Mouse (Mus musculus) bone marrow macrophage, adult 2 months (primary cell): ENCODE measurements around the gene Ppp1cc. TPM values are rescaled to one million over a fixed set of nuclear protein-coding genes. Genes with fewer than 3 reads are reported as not detected.
A peak's percentile ranks its signal among the peaks of the same experiment; 100 is the strongest.
"Not testable (repeated sequence)": the region's sequence is repeated elsewhere in the genome, so short reads cannot be mapped to it uniquely, and the experiment has no call there.

Experiments
- H3K27ac ChIP-seq: 2 replicates; pipeline ENCODE4 v1.5.1; 2012; ENCODE audit warnings: low read depth, low read length; ENCODE audit not compliant: insufficient read depth
- H3K4me1 ChIP-seq: 2 replicates; pipeline ENCODE4 v1.6.1; 2012; ENCODE audit warnings: low read length; ENCODE audit not compliant: control insufficient read depth, insufficient read depth
- H3K4me3 ChIP-seq: 2 replicates; pipeline ENCODE4 v1.5.1; 2012; ENCODE audit warnings: mild to moderate bottlenecking, low read length, moderate library complexity; ENCODE audit not compliant: insufficient read depth
- CTCF ChIP-seq: IDR thresholded peaks from 2 replicates; pipeline ENCODE4 v1.5.1; 2012; ENCODE audit warnings: low read depth, mild to moderate bottlenecking, low read length, moderate library complexity
- POLR2A ChIP-seq: IDR thresholded peaks from 2 replicates; pipeline ENCODE4 v1.6.1; 2012; ENCODE audit warnings: mild to moderate bottlenecking, low read depth, low read length, borderline replicate concordance
- polyA plus RNA-seq: library from polyadenylated mRNA; stranded (reverse); fragments of >200 nt; gene quantifications from 2 replicates; pipeline ENCODE4 v1.2.4, GENCODE M21; 2012; ENCODE audit not compliant: missing spikeins, insufficient read depth, insufficient read length

The Ppp1cc gene
- polyA plus RNA-seq, 1 experiment = 308 TPM

DNA sequence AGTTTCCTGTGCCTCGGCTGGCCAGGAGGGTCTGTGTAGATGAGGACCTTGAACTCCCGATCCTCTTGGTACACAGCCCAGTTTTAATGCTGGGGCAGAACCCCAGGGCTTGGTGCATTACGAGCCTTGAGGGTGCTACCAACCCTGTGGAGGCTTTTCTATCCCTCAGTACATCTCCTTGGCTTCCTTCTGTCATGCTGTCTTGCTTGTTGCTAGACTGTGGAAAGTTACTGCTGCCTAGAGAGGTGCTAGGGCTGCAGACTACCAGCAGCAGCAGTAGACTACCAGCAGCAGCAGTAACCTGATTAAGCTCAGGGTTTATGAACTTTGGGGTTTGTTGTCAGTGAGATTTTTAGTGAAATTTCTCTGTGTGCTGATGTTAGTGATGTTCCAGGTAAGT, 5.9 kb downstream of the Ppp1cc start:
- TF ChIP-seq POLR2A (no peak), CTCF (no peak)
- H3K4me1 ChIP-seq = peaks cover 36% of the 10 kb centered on the region
- H3K4me3 ChIP-seq = no peak overlapping the region
- H3K27ac ChIP-seq = no peak overlapping the region

DNA sequence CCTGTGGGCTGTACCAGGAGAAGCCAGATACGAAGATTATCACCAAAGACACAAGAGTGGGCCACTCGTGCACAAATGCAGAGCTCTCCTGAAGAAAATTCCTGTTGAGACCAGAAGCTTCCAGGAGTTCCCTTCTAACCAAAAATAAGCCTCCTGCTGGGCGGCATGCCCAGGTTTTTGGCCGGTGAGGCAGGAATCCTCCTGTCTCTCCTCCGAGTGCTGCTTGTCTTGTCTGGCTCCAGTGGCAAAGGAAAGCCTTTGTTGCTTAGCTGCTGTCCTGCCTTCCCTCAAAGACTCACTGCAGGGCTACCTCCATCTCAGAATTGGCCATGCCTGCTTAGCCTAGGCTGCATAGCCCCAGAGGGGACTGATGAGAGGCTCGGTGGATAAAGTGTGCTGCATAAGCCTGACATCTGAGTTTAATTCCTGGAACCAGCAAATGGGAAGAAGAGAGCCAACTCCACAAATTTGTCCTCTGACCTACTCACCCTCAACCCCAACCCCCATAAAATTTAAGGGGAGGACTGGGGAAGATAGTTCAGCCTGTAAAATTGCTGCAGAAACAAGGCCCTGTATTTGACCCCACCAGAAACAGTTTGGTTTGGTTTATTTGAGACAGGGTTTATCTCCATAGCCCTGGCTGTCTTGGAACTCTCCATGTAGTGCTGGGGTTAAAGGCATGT, 7.3 kb downstream of the Ppp1cc start:
- H3K27ac ChIP-seq = no peak overlapping the region
- peaks cover 34% of the 10 kb centered on the region for H3K4me1 ChIP-seq
- no peak overlapping the region for H3K4me3 ChIP-seq

DNA sequence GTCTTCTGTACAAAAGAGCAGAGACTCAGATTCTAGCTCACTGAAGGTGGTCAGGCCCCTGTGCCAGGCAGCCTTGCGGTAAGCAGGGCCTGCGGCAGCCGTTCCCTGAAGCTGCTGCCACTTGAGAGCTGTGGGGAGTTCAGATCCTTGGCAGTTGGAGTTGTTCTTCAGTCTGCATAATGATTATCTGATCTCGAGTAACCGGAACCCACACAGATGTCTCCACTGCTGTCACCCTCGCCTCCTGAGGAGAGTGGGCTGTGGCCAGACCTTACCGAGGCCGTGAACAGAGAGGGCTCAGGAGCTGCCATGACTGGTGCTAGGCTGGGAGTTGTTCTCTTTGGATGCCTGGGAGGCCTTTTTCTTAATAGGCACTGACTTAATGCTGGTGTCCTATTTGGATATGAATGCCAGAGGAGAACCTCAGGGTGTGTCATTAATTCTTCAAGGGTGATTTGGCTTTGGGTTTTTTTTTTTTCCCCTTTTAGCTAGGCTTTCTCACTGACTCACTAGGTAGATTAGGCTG, 8.6 kb downstream of the Ppp1cc start:
- H3K27ac ChIP-seq = no peak overlapping the region
- no peak for TF ChIP-seq POLR2A
- no peak for TF ChIP-seq CTCF
- peaks cover 24% of the 10 kb centered on the region for H3K4me1 ChIP-seq
- H3K4me3 ChIP-seq = no peak overlapping the region

More for the DNA sequence above, 7.3 kb downstream of the Ppp1cc start:
- no peak for TF ChIP-seq POLR2A
- no peak for TF ChIP-seq CTCF

GRCm38 (mm10) chr5:122168344-122169069, 10.4 kb downstream of the Ppp1cc start:
- H3K4me3 ChIP-seq = no peak overlapping the region
- H3K27ac ChIP-seq = no peak overlapping the region
- TF ChIP-seq POLR2A = no peak
- peaks cover 8% of the 10 kb centered on the region for H3K4me1 ChIP-seq

GRCm38 (mm10) chr5:122171058-122171457, 13.0 kb downstream of the Ppp1cc start:
- Histone ChIP-seq H3K4me3 (no peak overlapping the region), H3K4me1 (no peaks in the 10 kb centered on the region), H3K27ac (no peak overlapping the region)
- no peak for TF ChIP-seq CTCF
- no peak for TF ChIP-seq POLR2A

- TF ChIP-seq CTCF (no peak), POLR2A (no peak)
- Histone ChIP-seq H3K27ac (no peak overlapping the region), H3K4me3 (no peak overlapping the region), H3K4me1 (peaks cover 5% of the 10 kb centered on the region)
These were observed 17.3 kb downstream of the Ppp1cc start for GRCm38 (mm10) chr5:122175402-122175801.

DNA sequence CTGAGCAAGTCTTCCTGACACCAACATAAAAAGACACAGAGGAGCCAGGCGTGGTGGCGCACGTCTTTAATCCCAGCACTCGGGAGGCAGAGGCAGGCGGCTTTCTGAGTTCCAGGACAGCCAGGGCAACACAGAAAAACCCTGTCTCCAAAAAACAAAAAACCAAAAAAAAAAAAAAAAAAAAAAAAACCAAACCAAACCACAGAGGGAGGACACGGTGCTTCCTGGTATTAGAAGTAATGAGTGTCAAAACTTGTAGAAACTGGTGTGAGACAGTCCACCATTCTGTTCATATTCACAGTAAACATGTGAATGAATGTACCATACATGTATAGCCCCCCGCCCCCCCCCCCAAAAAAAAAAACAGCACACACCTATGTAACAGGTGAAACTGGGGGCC, 17.9 kb downstream of the Ppp1cc start:
- H3K4me1 ChIP-seq = peaks cover 5% of the 10 kb centered on the region
- no peak overlapping the region for H3K27ac ChIP-seq

GRCm38 (mm10) chr5:122176398-122176797, 18.3 kb downstream of the Ppp1cc start:
- Histone ChIP-seq H3K4me3 (no peak overlapping the region), H3K4me1 (peaks cover 5% of the 10 kb centered on the region), H3K27ac (no peak overlapping the region)
- TF ChIP-seq POLR2A = no peak
- TF ChIP-seq CTCF = peak; percentile 57

More for the DNA sequence above, 17.9 kb downstream of the Ppp1cc start:
- TF ChIP-seq POLR2A (no peak), CTCF (no peak)
- H3K4me3 ChIP-seq = no peak overlapping the region

- Histone ChIP-seq H3K4me3 (no peak overlapping the region), H3K4me1 (peaks cover 5% of the 10 kb centered on the region), H3K27ac (no peak overlapping the region)
- no peak for TF ChIP-seq POLR2A
- TF ChIP-seq CTCF = no peak
These were observed 21.6 kb downstream of the Ppp1cc start for GRCm38 (mm10) chr5:122179665-122180064.

DNA sequence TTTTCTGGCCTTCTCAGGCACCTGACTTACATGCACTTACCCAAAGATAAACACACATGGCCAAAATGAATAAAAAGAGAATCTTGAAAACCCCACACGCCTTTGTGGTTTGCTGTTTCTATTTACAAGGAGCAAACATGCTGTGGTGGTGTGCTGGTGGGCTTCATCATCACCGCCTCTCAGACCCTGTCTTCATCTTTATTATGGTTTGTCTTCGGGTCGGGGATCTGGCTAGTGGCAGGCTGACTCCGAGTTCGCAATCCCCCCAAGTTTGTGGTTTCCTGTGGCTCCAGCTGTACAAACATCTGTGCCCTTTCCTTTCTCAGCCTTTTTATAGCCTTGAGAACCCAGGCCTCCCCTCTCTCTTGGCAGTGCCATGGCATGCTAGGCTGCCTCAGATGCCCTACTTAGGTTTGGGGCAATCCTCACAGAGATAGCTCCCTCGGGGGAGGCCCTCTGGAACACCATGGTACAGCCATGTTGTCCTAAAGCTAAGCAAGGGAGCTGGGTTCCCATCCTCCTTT, 26.3 kb downstream of the Ppp1cc start:
- H3K27ac ChIP-seq = no peak overlapping the region
- no peak overlapping the region for H3K4me3 ChIP-seq

DNA sequence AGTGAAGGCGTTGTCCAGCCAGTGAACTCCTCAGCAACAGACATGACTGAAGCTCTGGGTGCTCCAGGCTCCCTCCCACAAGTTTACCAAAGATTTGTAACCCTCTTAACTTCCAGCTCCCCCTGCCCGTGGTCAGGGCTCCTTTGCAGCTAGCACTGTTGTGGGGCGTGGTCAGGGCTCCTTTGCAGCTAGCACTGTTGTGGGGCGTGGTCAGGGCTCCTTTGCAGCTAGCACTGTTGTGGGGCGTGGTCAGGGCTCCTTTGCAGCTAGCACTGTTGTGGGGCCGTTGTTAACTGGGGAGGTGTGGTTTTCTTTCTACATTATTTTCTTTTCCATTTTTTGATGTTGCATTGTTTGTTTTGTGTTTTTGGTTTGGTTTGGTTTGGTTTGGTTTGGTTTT, 26.8 kb downstream of the Ppp1cc start:
- H3K27ac ChIP-seq, H3K4me3 ChIP-seq, H3K4me1 ChIP-seq: not testable (repeated sequence)

More for the DNA sequence above, 26.3 kb downstream of the Ppp1cc start:
- TF ChIP-seq POLR2A (no peak), CTCF (no peak)
- H3K4me1 ChIP-seq = peaks cover under 1% of the 10 kb centered on the region
